Mouse (Mus musculus) MEL (cell line): ENCODE results near the gene Lrrc29. TPM values are rescaled to one million over a fixed set of nuclear protein-coding genes. Genes with fewer than 3 reads are reported as not detected.

Experiments
- DNase-seq: peaks from one replicate; pipeline ENCODE4 v3.0.0; 2011; ENCODE audit warnings: low read depth, low spot score
- H3K27ac ChIP-seq: 2 replicates; pipeline ENCODE4 v1.5.1; 2012; ENCODE audit warnings: low read depth, mild to moderate bottlenecking, control low read depth, low read length, moderate library complexity; ENCODE audit not compliant: control insufficient read depth
- H3K27me3 ChIP-seq, 2 experiments: fragments of 150-350 bp in 1 of 2; sonication (generic) in 1 of 2; 2 replicates each; pipeline ENCODE4 v1.6.1; 2012; ENCODE audit warnings: low read length in 2 of 2, mild to moderate bottlenecking in 2 of 2, improper control_type of control experiment in 1 of 2, moderate library complexity in 1 of 2; ENCODE audit not compliant: insufficient read depth in 2 of 2, control insufficient read depth in 1 of 2
- H3K36me3 ChIP-seq, 2 experiments: 2 replicates each; pipeline ENCODE4 v1.6.1; 2012 to 2014; ENCODE audit warnings: low read length in 2 of 2, improper control_type of control experiment in 1 of 2, inconsistent platforms in 1 of 2, mild to moderate bottlenecking in 1 of 2; ENCODE audit not compliant: insufficient read depth in 2 of 2, control insufficient read depth in 1 of 2
- H3K4me1 ChIP-seq, 2 experiments: fragments of 150-350 bp in 1 of 2; sonication (generic) in 1 of 2; 2 replicates each; pipeline ENCODE4 v1.6.1; 2012; ENCODE audit warnings: low read length in 2 of 2, improper control_type of control experiment in 1 of 2, mild to moderate bottlenecking in 1 of 2; ENCODE audit not compliant: insufficient read depth in 2 of 2, control insufficient read depth in 1 of 2
- H3K4me3 ChIP-seq, 2 experiments: fragments of 150-350 bp in 1 of 2; sonication (generic) in 1 of 2; 2 replicates each; pipeline ENCODE4 v1.5.1; 2012; ENCODE audit warnings: low read depth in 2 of 2, low read length in 2 of 2, mild to moderate bottlenecking in 2 of 2, moderate library complexity in 2 of 2, control low read depth in 1 of 2, improper control_type of control experiment in 1 of 2; ENCODE audit not compliant: control insufficient read depth in 1 of 2, insufficient read depth in 1 of 2
- H3K79me2 ChIP-seq: 2 replicates; pipeline ENCODE4 v1.6.1; 2012; ENCODE audit warnings: mild to moderate bottlenecking, low read length, moderate library complexity; ENCODE audit not compliant: control insufficient read depth, poor library complexity, insufficient read depth
- H3K9ac ChIP-seq: 2 replicates; pipeline ENCODE4 v1.6.1; 2012; ENCODE audit warnings: low read depth, mild to moderate bottlenecking, control low read depth, low read length, moderate library complexity; ENCODE audit not compliant: control insufficient read depth, poor library complexity, severe bottlenecking
- H3K9me3 ChIP-seq: fragments of 150-350 bp; sonication (generic); replicated peaks from 2 replicates; pipeline ENCODE4 v1.6.1; 2012; ENCODE audit warnings: mild to moderate bottlenecking, low read length, improper control_type of control experiment, moderate library complexity; ENCODE audit not compliant: insufficient read depth
- CHD1 ChIP-seq: IDR thresholded peaks from 2 replicates; pipeline ENCODE4 v1.6.1; 2012; ENCODE audit warnings: low read depth, mild to moderate bottlenecking, inconsistent platforms, low read length, improper control_type of control experiment
- E2F4 ChIP-seq: IDR thresholded peaks from 2 replicates; pipeline ENCODE4 v1.6.1; 2011; ENCODE audit warnings: low read depth, low read length, improper control_type of control experiment, borderline replicate concordance
- EP300 ChIP-seq, 2 experiments: IDR thresholded peaks; 2 replicates each; pipeline ENCODE4 v1.6.1; 2011; ENCODE audit warnings: improper control_type of control experiment in 2 of 2, low read length in 2 of 2, low read depth in 1 of 2, mild to moderate bottlenecking in 1 of 2
- ETS1 ChIP-seq: IDR thresholded peaks from 2 replicates; pipeline ENCODE4 v1.6.1; 2012; ENCODE audit warnings: low read depth, mild to moderate bottlenecking, inconsistent platforms, low read length, improper control_type of control experiment, moderate library complexity
- GATA1 ChIP-seq: IDR thresholded peaks from 2 replicates; pipeline ENCODE4 v1.6.1; 2011; ENCODE audit warnings: low read depth, low read length, improper control_type of control experiment
- KAT2A ChIP-seq: conservative IDR thresholded peaks from 2 replicates; pipeline ENCODE4 v1.6.1; 2012; ENCODE audit warnings: low read depth, low read length, improper control_type of control experiment, inconsistent platforms
- MAZ ChIP-seq: IDR thresholded peaks from 2 replicates; pipeline ENCODE4 v1.6.1; 2012; ENCODE audit warnings: low read depth, mild to moderate bottlenecking, inconsistent platforms, low read length, improper control_type of control experiment
- MEF2A ChIP-seq: IDR thresholded peaks from 2 replicates; pipeline ENCODE4 v1.6.1; 2014; ENCODE audit warnings: low read depth, mild to moderate bottlenecking, inconsistent platforms, low read length, improper control_type of control experiment; ENCODE audit not compliant: poor library complexity, insufficient replicate concordance, severe bottlenecking; ENCODE audit errors: extremely low read depth
- MXI1 ChIP-seq: IDR thresholded peaks from 2 replicates; pipeline ENCODE4 v1.6.1; 2011; ENCODE audit warnings: mild to moderate bottlenecking, low read depth, low read length, improper control_type of control experiment
- POLR2A ChIP-seq, 2 experiments: IDR thresholded peaks; 2 replicates each; pipeline ENCODE4 v1.6.1; 2011 to 2012; ENCODE audit warnings: low read length in 2 of 2, mild to moderate bottlenecking in 2 of 2, control low read depth in 1 of 2, improper control_type of control experiment in 1 of 2, low read depth in 1 of 2, moderate library complexity in 1 of 2; ENCODE audit not compliant: control insufficient read depth in 1 of 2, insufficient read depth in 1 of 2, poor library complexity in 1 of 2
- POLR2AphosphoS2 ChIP-seq: IDR thresholded peaks from 2 replicates; pipeline ENCODE4 v1.6.1; 2011; ENCODE audit warnings: low read length, improper control_type of control experiment
- RCOR1 ChIP-seq: IDR thresholded peaks from 2 replicates; pipeline ENCODE4 v1.6.1; 2012; ENCODE audit warnings: low read depth, mild to moderate bottlenecking, inconsistent platforms, low read length, improper control_type of control experiment
- SMC3 ChIP-seq: IDR thresholded peaks from 2 replicates; pipeline ENCODE4 v1.6.1; 2011; ENCODE audit warnings: low read depth, low read length, improper control_type of control experiment
- TCF12 ChIP-seq: IDR thresholded peaks from 2 replicates; pipeline ENCODE4 v1.6.1; 2014; ENCODE audit warnings: low read depth, mild to moderate bottlenecking, inconsistent platforms, low read length, improper control_type of control experiment, moderate library complexity
- USF2 ChIP-seq, 2 experiments: IDR thresholded peaks; 2 replicates each; pipeline ENCODE4 v1.6.1; 2011 to 2012; ENCODE audit warnings: improper control_type of control experiment in 2 of 2, low read length in 2 of 2, borderline replicate concordance in 1 of 2, inconsistent platforms in 1 of 2, low read depth in 1 of 2, mild to moderate bottlenecking in 1 of 2; ENCODE audit not compliant: insufficient read depth in 1 of 2
- ZKSCAN1 ChIP-seq: IDR thresholded peaks from 2 replicates; pipeline ENCODE4 v1.6.1; 2012; ENCODE audit warnings: low read depth, mild to moderate bottlenecking, inconsistent platforms, low read length, improper control_type of control experiment, moderate library complexity
- ZMIZ1 ChIP-seq: IDR thresholded peaks from 2 replicates; pipeline ENCODE4 v1.6.1; 2012; ENCODE audit warnings: low read depth, mild to moderate bottlenecking, inconsistent platforms, low read length, improper control_type of control experiment, moderate library complexity
- ZNF384 ChIP-seq: IDR thresholded peaks from 2 replicates; pipeline ENCODE4 v1.6.1; 2012; ENCODE audit warnings: low read depth, mild to moderate bottlenecking, inconsistent platforms, low read length, improper control_type of control experiment
- polyA plus RNA-seq, 2 experiments: library from polyadenylated mRNA; stranded (reverse) in 1 of 2; unstranded in 1 of 2; fragments of >175 nt in 1 of 2; fragments of >200 nt in 1 of 2; gene quantifications; 2 replicates each; pipeline versions ENCODE4 v1.2.1 to v1.2.4; 2012; ENCODE audit warnings: low replicate concordance in 2 of 2, low read depth in 1 of 2; ENCODE audit not compliant: insufficient read length in 2 of 2, insufficient read depth in 1 of 2, missing spikeins in 1 of 2
- total RNA-seq: library from RNA; depleted of rRNA; stranded (reverse); fragments of 300-350 nt; gene quantifications from 2 replicates; pipeline ENCODE4 v1.2.3, GENCODE M21; 2012

The Lrrc29 gene
- total and polyA plus RNA-seq, 3 experiments = 2.6 to 6.1 TPM; not detected in 1

GRCm38 (mm10) chr8:105306146-105306691 lies 19.9 kb downstream of the Lrrc29 start:
- no peaks in the 10 kb centered on the region for H3K9me3 ChIP-seq
- TF ChIP-seq SMC3 = no peak
- no peak for TF ChIP-seq EP300 (IDR thresholded peaks at IDR 0.05; ENCODE audit: low read depth in 1 of 2, low read length in 2 of 2)
- no peak for TF ChIP-seq ETS1
- no peak for TF ChIP-seq MXI1
- H3K27ac ChIP-seq = no peak overlapping the region
- H3K27me3 ChIP-seq = no peaks in the 10 kb centered on the region
- no peak overlapping the region for H3K9ac ChIP-seq
- peaks cover 0 to 24% of the 10 kb centered on the region in 2 experiments; a peak in 3 of 4 replicates for H3K4me1 ChIP-seq
- H3K4me3 ChIP-seq = no peak overlapping the region
- H3K79me2 ChIP-seq = peaks cover under 1% of the 10 kb centered on the region
- DNase-seq = no peak
- peaks cover 10 to 26% of the 10 kb centered on the region in 2 experiments for H3K36me3 ChIP-seq

GRCm38 (mm10) chr8:105305211-105306145 lies 20.6 kb downstream of the Lrrc29 start, which contains the start of gene Elmo3:
Gene Elmo3, plus strand, starts transcription at chr8:105305601.
- peak; percentile 34 for DNase-seq
- H3K9ac ChIP-seq = no peak within 1 kb of the TSS
- no peaks in the 10 kb centered on the region for H3K9me3 ChIP-seq
- H3K4me3 ChIP-seq = no peak within 1 kb of the TSS
- H3K4me1 ChIP-seq = peaks cover 0 to 29% of the 10 kb centered on the region in 2 experiments; a peak in 3 of 4 replicates
- H3K36me3 ChIP-seq = peaks cover 16 to 33% of the 10 kb centered on the region in 2 experiments
- no peaks in the 10 kb centered on the region for H3K27me3 ChIP-seq
- peaks cover 7% of the 10 kb centered on the region for H3K79me2 ChIP-seq
- no peak for TF ChIP-seq MEF2A
- no peak for TF ChIP-seq ZNF384
- TF ChIP-seq POLR2AphosphoS2 = peak; percentile 97
- TF ChIP-seq ZMIZ1 = peak; percentile 72
- no peak for TF ChIP-seq KAT2A
- TF ChIP-seq CHD1 = no peak
- 0 out of 2 replicates have a peak, but pooled peaks have one; percentile 14 for TF ChIP-seq SMC3
- TF ChIP-seq USF2 (IDR thresholded peaks at IDR 0.05; ENCODE audit: borderline replicate concordance in 1 of 2, insufficient read depth in 1 of 2, low read depth in 1 of 2, low read length in 2 of 2) = no peak
- TF ChIP-seq POLR2A (IDR thresholded peaks at IDR 0.05; ENCODE audit: control insufficient read depth in 1 of 2, insufficient read depth in 1 of 2, low read depth in 1 of 2, low read length in 2 of 2, poor library complexity in 1 of 2) = peak in 1 of 2 experiments; percentile 40; a peak in 2 of 4 replicates
- no peak for TF ChIP-seq MXI1
- TF ChIP-seq EP300 (IDR thresholded peaks at IDR 0.05; ENCODE audit: low read depth in 1 of 2, low read length in 2 of 2) = no peak
- TF ChIP-seq MAZ = no peak
- TF ChIP-seq ZKSCAN1 = no peak
- no peak for TF ChIP-seq RCOR1
- TF ChIP-seq TCF12 = no peak
- TF ChIP-seq E2F4 = no peak
- TF ChIP-seq GATA1 = no peak
- peak within 1 kb of the TSS; percentile 34 for H3K27ac ChIP-seq
